Comparison of ENCODE assay signal across 12 mouse cellular contexts in genomic region chr7:82264119-82264518, GRCm38 (mm10).
DNase-seq lines count a peak whose midpoint lies in the region; ATAC-seq and TF ChIP-seq lines count a peak whose summit lies in the region.
"Had no signal": no experiment of that assay in that cellular context is flagged by ENCODE, and none has a peak within 500 bp of the region (broad histone marks: within the 10 kb centered on the region; RNA-seq: fewer than 3 reads in every experiment).

No protein-coding gene starts in this region.

- no peaks in the 10 kb centered on the region for H3K27me3 ChIP-seq in kidney, embryonic 16.5 days (ENCODE audit: insufficient read depth, low read length)
- no peaks in the 10 kb centered on the region for H3K27me3 ChIP-seq in lung, embryonic 15.5 days
- no peaks in the 10 kb centered on the region for H3K27me3 ChIP-seq in stomach, postnatal 0 days (ENCODE audit: control insufficient read depth, insufficient read depth, low read length)
- H3K27me3 ChIP-seq: embryonic facial prominence, embryonic 13.5 days had no signal

- H3K27ac ChIP-seq in kidney, embryonic 16.5 days (ENCODE audit: low read length): no peak overlapping the region
- no peak overlapping the region; the same call in 1 of the 2 replicates for H3K27ac ChIP-seq in lung, embryonic 15.5 days
- H3K27ac ChIP-seq in stomach, postnatal 0 days (replicated peaks): no peak overlapping the region
- H3K27ac ChIP-seq: embryonic facial prominence, embryonic 13.5 days had no signal

- H3K4me3 ChIP-seq in kidney, embryonic 16.5 days (ENCODE audit: low read length): no peak overlapping the region
- no peak overlapping the region for H3K4me3 ChIP-seq in lung, embryonic 15.5 days
- H3K4me3 ChIP-seq in stomach, postnatal 0 days (ENCODE audit: low read depth, low read length): no peak overlapping the region
- H3K4me3 ChIP-seq: embryonic facial prominence, embryonic 13.5 days had no signal

- ATAC-seq in kidney, embryonic 16.5 days (ENCODE audit: low FRiP score, low TSS enrichment): peak; percentile 59
- ATAC-seq in lung, embryonic 15.5 days (ENCODE audit: borderline replicate concordance, extremely low read depth, low FRiP score, low TSS enrichment): peak; percentile 74; the same call in 1 of the 2 replicates
- peak; percentile 79 for ATAC-seq in stomach, postnatal 0 days (ENCODE audit: low FRiP score, low TSS enrichment)
- ATAC-seq: intestine, embryonic 16.5 days had no signal

- no peaks in the 10 kb centered on the region for H3K9me3 ChIP-seq in kidney, embryonic 16.5 days (ENCODE audit: low read length)
- H3K9me3 ChIP-seq in lung, embryonic 15.5 days: no peaks in the 10 kb centered on the region
- H3K9me3 ChIP-seq in stomach, postnatal 0 days (ENCODE audit: control insufficient read depth, low read length): no peaks in the 10 kb centered on the region
- H3K9me3 ChIP-seq: embryonic facial prominence, embryonic 13.5 days had no signal

- 58% methylated on average over 2 of the region's 2 CpGs for WGBS in kidney, embryonic 16.5 days
- WGBS in lung, embryonic 15.5 days: 57% methylated on average over 2 of the region's 2 CpGs
- WGBS in stomach, postnatal 0 days: 67% methylated on average over 2 of the region's 2 CpGs

- TF ChIP-seq EP300 in stomach, postnatal 0 days (optimal IDR thresholded peaks at IDR 0.05): no peak

- DNase-seq in ovary, postnatal 14 days (ENCODE audit: low spot score): peak; percentile 11
- DNase-seq in ovary, adult 18-20 months (ENCODE audit: low spot score): no peak
- peak; percentile 77 for DNase-seq in stomach, postnatal 0 days (ENCODE audit: low spot score)
- DNase-seq in gastrocnemius, postnatal 4 days (ENCODE audit: low spot score in 2 of 2): no peak
- no peak for DNase-seq in cerebellum, postnatal 25 days
- DNase-seq in retina, postnatal 1 day: no peak
- DNase-seq: cerebellum, adult 9-10 months; right cerebral cortex, postnatal 4 days had no signal

- H3K36me3 ChIP-seq in kidney, embryonic 16.5 days (ENCODE audit: insufficient read depth, low read length): no peaks in the 10 kb centered on the region
- H3K36me3 ChIP-seq in lung, embryonic 15.5 days: no peaks in the 10 kb centered on the region
- no peaks in the 10 kb centered on the region for H3K36me3 ChIP-seq in stomach, postnatal 0 days (ENCODE audit: control insufficient read depth, insufficient read depth, low read length)
- H3K36me3 ChIP-seq: embryonic facial prominence, embryonic 13.5 days had no signal

- H3K9ac ChIP-seq in kidney, embryonic 16.5 days (replicated peaks; ENCODE audit: low read length): no peak overlapping the region
- H3K9ac ChIP-seq in lung, embryonic 15.5 days: no peak overlapping the region
- no peak overlapping the region for H3K9ac ChIP-seq in stomach, postnatal 0 days (ENCODE audit: low read length)
- H3K9ac ChIP-seq: embryonic facial prominence, embryonic 13.5 days had no signal

- no peak overlapping the region for H3K4me2 ChIP-seq in kidney, embryonic 16.5 days (replicated peaks; ENCODE audit: low read depth, low read length)
- no peak overlapping the region for H3K4me2 ChIP-seq in lung, embryonic 15.5 days
- H3K4me2 ChIP-seq in stomach, postnatal 0 days (replicated peaks; ENCODE audit: low read depth): no peak overlapping the region
- H3K4me2 ChIP-seq: embryonic facial prominence, embryonic 13.5 days had no signal

- TF ChIP-seq CTCF in stomach, postnatal 0 days (IDR thresholded peaks at IDR 0.05; ENCODE audit: low read depth): no peak

- no peaks in the 10 kb centered on the region for H3K4me1 ChIP-seq in kidney, embryonic 16.5 days (ENCODE audit: insufficient read depth, low read length)
- H3K4me1 ChIP-seq in lung, embryonic 15.5 days: peaks cover 5% of the 10 kb centered on the region; the same call in 1 of the 2 replicates
- H3K4me1 ChIP-seq in stomach, postnatal 0 days (replicated peaks; ENCODE audit: control insufficient read depth, insufficient read depth): no peaks in the 10 kb centered on the region

Comparison
In these comparisons a context has a peak if more than half of its experiments do, and no peak if none do; other contexts are left out.
1. DNase-seq: peak in ovary, postnatal 14 days (single experiment) and stomach, postnatal 0 days (single experiment); none in ovary, adult 18-20 months (single experiment), gastrocnemius, postnatal 4 days (0 of 2), cerebellum, postnatal 25 days (0 of 2) and retina, postnatal 1 day (single experiment).
2. Peak in every context shown above with its lines, with median percentiles within 50 percentile points of each other: ATAC-seq.